Mouse (Mus musculus): Measurements from ENCODE around the gene Piezo1. TPM values are rescaled to one million over a fixed set of nuclear protein-coding genes. Genes with fewer than 3 reads are reported as not detected.

The Piezo1 gene
- polyA plus RNA-seq, 1 experiment: 146 TPM

GRCm38 (mm10) chr8:122561199-122561598 lies 10.1 kb upstream of the Piezo1 start:
- peaks cover 12% of the 10 kb centered on the region for H3K4me1 ChIP-seq (ENCODE audit: control insufficient read depth, insufficient read depth, low read length)
- no peak overlapping the region for H3K4me3 ChIP-seq (ENCODE audit: insufficient read depth, low read length)
- TF ChIP-seq CTCF (IDR thresholded peaks at IDR 0.05; ENCODE audit: borderline replicate concordance, insufficient read depth, low read length): no peak
- no peak for TF ChIP-seq POLR2A (IDR thresholded peaks at IDR 0.05; ENCODE audit: low read depth, low read length)
- H3K27ac ChIP-seq (ENCODE audit: insufficient read depth, low read length): no peak overlapping the region

- Histone ChIP-seq H3K27ac (ENCODE audit: insufficient read depth, low read length) (peak overlapping the region; percentile 57), H3K4me3 (ENCODE audit: insufficient read depth, low read length) (no peak overlapping the region), H3K4me1 (ENCODE audit: control insufficient read depth, insufficient read depth, low read length) (peaks cover 19% of the 10 kb centered on the region)
- TF ChIP-seq POLR2A (IDR thresholded peaks at IDR 0.05; ENCODE audit: low read depth, low read length): no peak
- TF ChIP-seq CTCF (IDR thresholded peaks at IDR 0.05; ENCODE audit: borderline replicate concordance, insufficient read depth, low read length): peak; percentile 4; the same call in 1 of the 2 replicates
These were observed 7.7 kb upstream of the Piezo1 start for GRCm38 (mm10) chr8:122558671-122559349.

GRCm38 (mm10) chr8:122557248-122558038 lies 6.3 kb upstream of the Piezo1 start:
- Histone ChIP-seq H3K27ac (ENCODE audit: insufficient read depth, low read length) (peak overlapping the region; percentile 96), H3K4me1 (ENCODE audit: control insufficient read depth, insufficient read depth, low read length) (peaks cover 19% of the 10 kb centered on the region), H3K4me3 (ENCODE audit: insufficient read depth, low read length) (no peak overlapping the region)
- no peak for TF ChIP-seq POLR2A (IDR thresholded peaks at IDR 0.05; ENCODE audit: low read depth, low read length)
- no peak for TF ChIP-seq CTCF (IDR thresholded peaks at IDR 0.05; ENCODE audit: borderline replicate concordance, insufficient read depth, low read length)

- peaks cover 19% of the 10 kb centered on the region for H3K4me1 ChIP-seq (ENCODE audit: control insufficient read depth, insufficient read depth, low read length)
- H3K4me3 ChIP-seq (ENCODE audit: insufficient read depth, low read length): no peak overlapping the region
- no peak for TF ChIP-seq CTCF (IDR thresholded peaks at IDR 0.05; ENCODE audit: borderline replicate concordance, insufficient read depth, low read length)
- TF ChIP-seq POLR2A (IDR thresholded peaks at IDR 0.05; ENCODE audit: low read depth, low read length): peak; percentile 57; the same call in 1 of the 2 replicates
- H3K27ac ChIP-seq (ENCODE audit: insufficient read depth, low read length): peak overlapping the region; percentile 96
These were observed 5.2 kb upstream of the Piezo1 start for GRCm38 (mm10) chr8:122556030-122557009.

- peaks cover 19% of the 10 kb centered on the region for H3K4me1 ChIP-seq (ENCODE audit: control insufficient read depth, insufficient read depth, low read length)
- TF ChIP-seq POLR2A (IDR thresholded peaks at IDR 0.05; ENCODE audit: low read depth, low read length): no peak
- TF ChIP-seq CTCF (IDR thresholded peaks at IDR 0.05; ENCODE audit: borderline replicate concordance, insufficient read depth, low read length): no peak
- H3K27ac ChIP-seq (ENCODE audit: insufficient read depth, low read length): peak overlapping the region; percentile 96
- no peak overlapping the region for H3K4me3 ChIP-seq (ENCODE audit: insufficient read depth, low read length)
These were observed 3.7 kb upstream of the Piezo1 start for GRCm38 (mm10) chr8:122554786-122555185.

GRCm38 (mm10) chr8:122550995-122551264 lies 199 bp downstream of the Piezo1 start:
- Histone ChIP-seq H3K4me3 (ENCODE audit: insufficient read depth, low read length) (peak overlapping the region; percentile 93), H3K4me1 (ENCODE audit: control insufficient read depth, insufficient read depth, low read length) (peaks cover 16% of the 10 kb centered on the region), H3K27ac (ENCODE audit: insufficient read depth, low read length) (peak overlapping the region; percentile 85)
- TF ChIP-seq CTCF (IDR thresholded peaks at IDR 0.05; ENCODE audit: borderline replicate concordance, insufficient read depth, low read length) (no peak), POLR2A (IDR thresholded peaks at IDR 0.05; ENCODE audit: low read depth, low read length) (no peak)

GRCm38 (mm10) chr8:122550234-122550994 lies 715 bp downstream of the Piezo1 start:
- no peak for TF ChIP-seq CTCF (IDR thresholded peaks at IDR 0.05; ENCODE audit: borderline replicate concordance, insufficient read depth, low read length)
- TF ChIP-seq POLR2A (IDR thresholded peaks at IDR 0.05; ENCODE audit: low read depth, low read length): peak; percentile 38
- Histone ChIP-seq H3K4me3 (ENCODE audit: insufficient read depth, low read length) (peak overlapping the region; percentile 93), H3K27ac (ENCODE audit: insufficient read depth, low read length) (peak overlapping the region; percentile 85), H3K4me1 (ENCODE audit: control insufficient read depth, insufficient read depth, low read length) (peaks cover 14% of the 10 kb centered on the region)

- Histone ChIP-seq H3K4me3 (ENCODE audit: insufficient read depth, low read length) (peak overlapping the region; percentile 93), H3K27ac (ENCODE audit: insufficient read depth, low read length) (peak overlapping the region; percentile 79), H3K4me1 (ENCODE audit: control insufficient read depth, insufficient read depth, low read length) (peaks cover 9% of the 10 kb centered on the region)
- no peak for TF ChIP-seq CTCF (IDR thresholded peaks at IDR 0.05; ENCODE audit: borderline replicate concordance, insufficient read depth, low read length)
- 0 out of 2 replicates have a peak, but pooled peaks have one; percentile 21 for TF ChIP-seq POLR2A (IDR thresholded peaks at IDR 0.05; ENCODE audit: low read depth, low read length)
These were observed 2.2 kb downstream of the Piezo1 start for GRCm38 (mm10) chr8:122548891-122549439.
